Mouse (Mus musculus) embryonic facial prominence, embryonic 15.5 days (tissue): ENCODE data around the gene Scd4. TPM values are rescaled to one million over a fixed set of nuclear protein-coding genes. Genes with fewer than 3 reads are reported as not detected.
A peak's percentile ranks its signal among the peaks of the same experiment; 100 is the strongest.

Experiments
- ATAC-seq: fragments of 200-750 bp; cut with Nextera tagmentation; 2 replicates; pipeline ENCODE4 v1.8.0; 2017; ENCODE audit warnings: low read depth, moderate TSS enrichment; ENCODE audit not compliant: insufficient number of reproducible peaks, low FRiP score, low TSS enrichment
- H3K27ac ChIP-seq: fragments of 300-500 bp; sonication (generic); replicated peaks from 2 replicates; pipeline ENCODE4 v1.5.1; 2015; ENCODE audit warnings: mild to moderate bottlenecking, inconsistent platforms
- H3K27me3 ChIP-seq: fragments of 300-500 bp; sonication (generic); 2 replicates; pipeline ENCODE4 v1.6.1; 2015; ENCODE audit warnings: inconsistent platforms
- H3K36me3 ChIP-seq: fragments of 300-500 bp; sonication (generic); 2 replicates; pipeline ENCODE4 v1.6.1; 2015; ENCODE audit warnings: mild to moderate bottlenecking, inconsistent platforms
- H3K4me1 ChIP-seq: fragments of 300-500 bp; sonication (generic); 2 replicates; pipeline ENCODE4 v1.6.1; 2015; ENCODE audit warnings: inconsistent platforms
- H3K4me2 ChIP-seq: fragments of 300-500 bp; sonication (generic); replicated peaks from 2 replicates; pipeline ENCODE4 v1.6.1; 2015; ENCODE audit warnings: mild to moderate bottlenecking, inconsistent platforms
- H3K4me3 ChIP-seq: fragments of 300-500 bp; sonication (generic); replicated peaks from 2 replicates; pipeline ENCODE4 v1.5.1; 2015; ENCODE audit warnings: mild to moderate bottlenecking, inconsistent platforms
- H3K9ac ChIP-seq: fragments of 300-500 bp; sonication (generic); 2 replicates; pipeline ENCODE4 v1.6.1; 2015; ENCODE audit warnings: inconsistent platforms
- H3K9me3 ChIP-seq: fragments of 300-500 bp; sonication (generic); replicated peaks from 2 replicates; pipeline ENCODE4 v1.6.1; 2016; ENCODE audit warnings: inconsistent platforms
- WGBS: fragments of 180-500 bp; shearing (Covaris S2); methylation state at CpG from one replicate; pipeline ENCODE4 v1.1.7; 2015; 5-methylcytosine and 5-hydroxymethylcytosine counted together
- polyA plus RNA-seq: library from polyadenylated mRNA; unstranded; fragments of >200 nt; fragmentation: Nextera tagmentation; extraction: Ambion mirVana; gene quantifications from 2 replicates; pipeline ENCODE4 v1.2.1, GENCODE M21; 2015

The Scd4 gene
- polyA plus RNA-seq, 1 experiment from 2014 or later = 0.39 TPM

DNA sequence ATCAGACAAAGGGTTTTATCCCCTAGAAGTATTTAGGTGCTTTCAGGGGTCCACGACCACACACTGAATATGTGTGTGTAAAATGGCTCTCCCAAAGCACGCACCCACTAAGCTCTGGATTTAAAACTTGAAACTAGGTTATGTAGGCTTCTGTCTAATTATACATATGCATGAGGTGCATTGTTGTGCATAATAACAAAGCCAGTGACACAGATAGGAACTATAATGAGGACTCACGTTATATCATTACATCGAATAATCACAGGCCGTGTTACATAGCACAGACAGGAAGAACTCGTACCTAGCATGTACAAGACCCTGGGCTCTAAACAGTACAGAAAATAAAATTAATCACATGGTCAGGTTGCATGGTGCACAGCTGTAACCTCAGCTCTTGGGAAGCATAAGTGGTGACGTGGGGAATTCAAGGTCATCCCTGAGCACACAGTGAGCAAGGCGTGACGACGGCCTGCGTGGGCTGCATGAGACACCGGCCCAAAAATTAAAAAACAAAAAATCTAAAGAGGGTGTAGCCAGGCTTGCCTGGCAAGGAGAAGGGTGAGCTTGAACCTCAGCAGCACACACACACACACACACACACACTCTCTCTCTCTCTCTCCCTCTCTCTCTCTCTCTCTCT is 49.9 kb downstream of the Scd4 start:
- no peak for ATAC-seq
- Histone ChIP-seq H3K9ac (no peak overlapping the region), H3K36me3 (no peaks in the 10 kb centered on the region), H3K4me3 (no peak overlapping the region), H3K4me2 (no peak overlapping the region), H3K27ac (no peak overlapping the region), H3K27me3 (no peaks in the 10 kb centered on the region), H3K9me3 (no peaks in the 10 kb centered on the region), H3K4me1 (peaks cover 7% of the 10 kb centered on the region)
- WGBS = 79% methylated on average over 12 of the region's 12 CpGs

DNA sequence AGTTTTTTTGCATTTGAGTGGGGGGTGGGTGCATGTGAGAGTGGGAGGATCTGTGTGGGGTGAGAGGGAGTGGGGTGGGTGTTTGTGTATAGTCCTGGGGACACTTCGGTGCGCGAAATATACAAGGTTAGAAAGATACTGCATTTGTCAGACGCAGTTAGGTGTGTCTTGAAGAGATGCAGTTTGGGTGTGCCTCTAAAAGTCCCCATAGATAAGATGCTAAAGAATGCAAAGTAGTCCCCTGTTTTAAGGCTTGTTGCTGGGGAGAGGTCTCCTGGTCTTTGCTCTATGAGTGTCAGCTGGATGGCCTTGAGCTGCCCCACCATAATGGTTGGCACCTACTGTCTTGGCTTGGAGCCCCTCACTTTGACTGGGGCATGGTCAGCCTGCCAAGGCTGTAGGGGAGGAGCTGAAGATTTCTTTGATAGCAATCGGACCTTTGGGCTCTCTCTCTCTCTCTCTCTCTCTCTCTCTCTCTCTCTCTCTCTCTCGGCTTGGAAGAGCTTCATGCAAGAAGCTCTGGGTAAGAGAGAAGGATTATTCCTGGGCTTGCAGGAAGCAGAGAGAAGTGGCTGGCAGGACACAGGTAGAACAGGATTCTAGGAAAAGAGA is 53.1 kb downstream of the Scd4 start:
- H3K4me2 ChIP-seq = no peak overlapping the region
- H3K4me1 ChIP-seq = peaks cover 22% of the 10 kb centered on the region
- H3K9me3 ChIP-seq = no peaks in the 10 kb centered on the region
- no peak overlapping the region for H3K4me3 ChIP-seq
- H3K27ac ChIP-seq = no peak overlapping the region
- H3K27me3 ChIP-seq = no peaks in the 10 kb centered on the region
- H3K36me3 ChIP-seq = no peaks in the 10 kb centered on the region
- no peak overlapping the region for H3K9ac ChIP-seq
- ATAC-seq = no peak
- WGBS = 85% methylated on average over 6 of the region's 6 CpGs

DNA sequence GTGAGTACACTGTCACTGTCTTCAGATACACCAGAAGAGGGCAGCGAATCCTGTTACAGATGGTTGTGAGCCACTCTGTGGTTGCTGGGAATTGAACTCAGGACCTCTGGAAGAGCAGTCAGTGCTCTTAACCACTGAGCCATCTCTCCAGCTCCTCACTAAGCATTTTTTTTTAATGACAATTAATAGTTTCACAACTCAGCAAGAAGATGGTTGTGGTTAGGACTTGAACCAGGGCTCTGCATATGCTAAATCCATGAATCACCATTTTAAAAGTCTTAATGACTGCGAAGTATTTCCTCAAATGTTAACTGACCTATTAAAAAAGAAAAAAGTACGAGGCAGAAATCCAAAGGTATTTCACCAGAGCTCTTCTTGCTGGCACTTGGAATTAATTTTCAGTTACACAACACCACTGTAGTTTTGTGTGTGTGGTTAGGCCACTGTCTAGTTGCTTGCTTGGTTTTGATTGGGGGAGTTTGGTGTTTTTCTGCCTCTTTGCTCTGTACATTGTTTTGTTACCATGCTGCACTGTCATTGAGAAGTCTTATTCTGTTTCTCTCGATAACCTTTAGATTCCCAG is 54.3 kb downstream of the Scd4 start:
- ATAC-seq = no peak
- H3K27ac ChIP-seq = peak overlapping the region; percentile 91; the same call in 1 of the 2 replicates
- H3K27me3 ChIP-seq = no peaks in the 10 kb centered on the region
- H3K9me3 ChIP-seq = no peaks in the 10 kb centered on the region
- peaks cover 22% of the 10 kb centered on the region for H3K4me1 ChIP-seq
- no peaks in the 10 kb centered on the region for H3K36me3 ChIP-seq
- no peak overlapping the region for H3K4me3 ChIP-seq
- 81% methylated on average over 4 of the region's 4 CpGs for WGBS
- H3K4me2 ChIP-seq = no peak overlapping the region
- H3K9ac ChIP-seq = no peak overlapping the region

DNA sequence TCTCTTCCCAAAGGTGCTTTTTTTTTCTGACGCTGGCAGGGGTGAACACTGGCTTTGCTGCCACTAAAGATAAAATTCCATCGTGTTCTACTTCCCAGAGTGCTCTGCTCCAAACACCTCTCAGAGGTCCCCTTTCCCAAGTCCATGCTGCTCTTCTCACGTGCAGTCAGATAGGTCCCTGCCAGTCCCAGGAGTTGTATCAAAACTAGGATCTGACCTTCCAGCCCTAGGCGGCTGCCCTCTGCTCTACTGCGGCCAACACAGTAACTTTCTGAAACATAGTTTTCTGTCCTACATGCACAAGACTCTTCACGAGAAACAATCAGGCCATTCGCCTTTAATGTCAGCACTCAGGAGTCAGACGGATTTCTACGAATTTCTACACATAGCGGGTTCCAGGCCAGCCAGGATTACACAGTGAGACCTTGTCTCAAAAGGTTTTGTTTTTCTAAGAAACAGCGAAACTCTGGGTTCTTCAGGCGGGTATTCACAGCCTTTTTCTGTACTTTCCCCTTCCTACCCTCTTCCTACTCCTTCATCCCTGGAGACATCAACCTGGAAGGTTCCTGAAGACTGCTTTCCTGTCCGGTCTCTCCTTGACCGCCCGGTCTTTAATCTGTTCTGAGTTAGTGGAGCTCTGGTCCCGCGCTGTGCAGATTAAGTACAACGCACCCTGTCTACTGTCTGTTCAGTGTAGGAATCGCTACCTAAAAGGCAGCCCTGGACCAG is 55.0 kb downstream of the Scd4 start:
- no peak; the same call in 1 of the 2 replicates for ATAC-seq
- Histone ChIP-seq H3K9me3 (no peaks in the 10 kb centered on the region), H3K4me2 (peak overlapping the region; percentile 78), H3K4me1 (peaks cover 22% of the 10 kb centered on the region), H3K36me3 (no peaks in the 10 kb centered on the region), H3K27ac (peak overlapping the region; percentile 91), H3K27me3 (no peaks in the 10 kb centered on the region), H3K4me3 (peak overlapping the region; percentile 63), H3K9ac (peak overlapping the region; percentile 54)
- 18% methylated on average over 19 of the region's 19 CpGs for WGBS

DNA sequence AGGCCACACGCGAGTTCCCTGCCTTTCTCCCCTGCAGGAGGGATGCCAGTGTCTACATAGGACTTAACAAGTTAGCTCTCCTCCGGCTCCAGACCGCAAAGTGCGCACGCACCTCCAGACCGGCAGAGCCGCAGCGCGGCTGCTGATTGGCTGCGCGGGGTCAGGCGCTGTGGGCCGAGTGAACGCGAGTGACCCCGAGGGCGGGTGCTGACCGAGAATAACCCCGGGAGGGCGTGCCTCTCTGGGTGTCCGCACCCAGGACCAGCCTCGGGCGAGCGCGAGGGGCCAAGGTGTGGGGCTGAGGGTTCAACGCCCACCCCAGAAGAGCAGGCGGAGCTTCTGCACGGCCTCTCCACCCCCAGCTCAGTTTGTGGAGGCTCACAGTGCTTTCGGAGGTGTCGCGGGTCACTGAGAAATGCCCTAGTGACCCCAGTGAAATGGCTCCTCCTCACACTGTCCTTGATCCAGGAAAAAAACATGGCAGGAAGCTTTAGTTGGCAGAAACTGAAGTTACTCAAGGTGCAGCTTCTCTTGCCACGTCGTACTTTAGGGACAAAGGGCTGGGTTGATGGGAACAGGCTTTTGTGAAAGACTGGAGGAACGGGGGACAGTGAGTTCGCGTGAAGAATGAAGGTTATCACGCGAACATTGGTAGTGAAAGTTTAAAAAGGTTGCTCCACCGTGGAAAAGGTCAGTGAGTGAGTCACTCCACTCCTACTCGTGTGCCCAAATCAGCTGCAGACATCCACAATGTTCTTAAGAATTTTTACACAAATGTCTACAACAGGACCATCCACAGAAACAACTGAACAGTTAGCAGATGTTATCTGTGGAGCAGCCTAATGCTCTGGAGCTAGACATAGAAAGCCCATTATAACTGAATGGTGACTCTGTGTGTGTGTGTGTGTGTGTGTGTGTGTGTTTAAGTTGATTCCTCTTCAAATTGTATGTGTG is 55.9 kb downstream of the Scd4 start:
- no peaks in the 10 kb centered on the region for H3K36me3 ChIP-seq
- peak overlapping the region; percentile 54 for H3K9ac ChIP-seq
- ATAC-seq = peak; percentile 94
- no peaks in the 10 kb centered on the region for H3K27me3 ChIP-seq
- WGBS = 2% methylated on average over 41 of the region's 41 CpGs
- H3K4me1 ChIP-seq = peaks cover 22% of the 10 kb centered on the region
- peak overlapping the region; percentile 78 for H3K4me2 ChIP-seq
- no peaks in the 10 kb centered on the region for H3K9me3 ChIP-seq
- peak overlapping the region; percentile 63 for H3K4me3 ChIP-seq
- H3K27ac ChIP-seq = peak overlapping the region; percentile 91

DNA sequence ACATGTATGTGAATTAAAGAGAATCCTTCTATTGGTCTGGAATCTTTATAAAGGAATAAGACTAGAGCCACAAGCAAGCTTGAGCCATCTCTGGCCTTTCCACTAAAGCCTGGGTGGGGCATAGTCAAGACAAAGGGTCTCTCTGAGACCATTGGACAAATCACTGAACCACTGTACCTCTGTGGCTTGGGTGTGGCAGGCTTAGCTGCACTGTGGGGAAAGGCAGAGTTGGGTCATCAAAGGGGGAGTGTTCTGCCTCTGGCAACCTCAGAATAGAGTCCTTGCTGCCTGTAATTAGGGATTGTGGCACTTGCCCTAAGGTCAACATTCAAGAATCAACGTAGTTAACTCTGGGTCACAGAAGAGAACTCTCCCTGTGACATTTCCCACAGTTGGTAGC is 56.6 kb downstream of the Scd4 start:
- Histone ChIP-seq H3K4me1 (peaks cover 22% of the 10 kb centered on the region), H3K27ac (peak overlapping the region; percentile 91), H3K9ac (no peak overlapping the region), H3K36me3 (no peaks in the 10 kb centered on the region), H3K27me3 (no peaks in the 10 kb centered on the region), H3K4me2 (no peak overlapping the region), H3K9me3 (no peaks in the 10 kb centered on the region), H3K4me3 (no peak overlapping the region)
- 18% methylated on average over 1 of the region's 1 CpGs for WGBS
- no peak for ATAC-seq

DNA sequence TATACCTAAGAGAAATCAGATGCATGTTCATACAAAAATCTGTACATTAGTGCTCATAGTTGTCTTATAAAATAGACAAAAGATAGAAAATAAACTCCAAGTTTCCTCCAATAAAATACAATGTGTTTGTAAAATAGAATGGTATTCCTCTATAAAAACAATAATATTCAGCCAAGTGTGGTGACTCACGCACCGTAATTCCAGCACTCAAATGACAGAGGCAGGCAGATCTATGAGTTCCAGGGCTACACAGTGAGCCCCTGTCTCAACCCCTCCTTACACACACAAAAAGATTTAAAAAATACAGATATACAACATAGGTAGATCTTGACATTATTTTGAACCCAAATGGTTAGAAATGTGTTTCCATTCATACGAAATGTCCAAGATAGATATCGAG is 59.0 kb downstream of the Scd4 start:
- Histone ChIP-seq H3K9ac (no peak overlapping the region), H3K4me2 (no peak overlapping the region), H3K27ac (no peak overlapping the region), H3K36me3 (no peaks in the 10 kb centered on the region), H3K4me3 (no peak overlapping the region), H3K9me3 (no peaks in the 10 kb centered on the region), H3K4me1 (peaks cover 22% of the 10 kb centered on the region), H3K27me3 (no peaks in the 10 kb centered on the region)
- 94% methylated on average over 4 of the region's 4 CpGs for WGBS
- no peak for ATAC-seq

DNA sequence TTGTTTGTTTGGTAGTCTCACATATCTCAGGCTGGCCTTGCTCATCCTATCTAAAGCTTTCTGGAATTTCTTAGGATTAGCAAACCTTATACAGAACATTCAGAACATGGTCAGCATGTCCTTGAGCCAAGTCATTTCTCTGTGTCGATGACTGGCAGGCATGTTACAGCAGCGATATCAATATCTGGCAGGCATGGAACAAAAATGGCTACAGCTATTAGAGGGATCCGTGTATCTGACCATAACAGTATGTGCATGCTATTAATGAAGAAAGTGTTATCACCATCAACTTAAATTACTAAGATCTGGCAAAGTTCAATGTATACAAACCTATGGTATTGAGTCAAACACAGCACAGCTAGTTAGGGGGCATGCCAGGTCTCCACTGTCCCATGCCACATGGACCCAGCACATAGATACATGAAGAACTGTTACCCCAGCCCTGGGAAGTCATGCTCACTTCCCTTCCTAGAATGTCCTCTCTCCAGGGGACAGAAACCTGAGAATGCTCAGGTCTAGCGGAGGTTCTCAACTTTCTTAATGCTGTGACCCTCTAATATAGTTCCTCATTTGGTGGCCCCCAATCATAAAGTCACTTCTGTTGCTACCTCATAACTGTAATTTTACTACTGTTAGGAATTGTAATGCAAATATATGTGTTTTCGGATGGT is 59.6 kb downstream of the Scd4 start:
- Histone ChIP-seq H3K9ac (no peak overlapping the region), H3K27ac (no peak overlapping the region), H3K4me1 (peaks cover 20% of the 10 kb centered on the region), H3K36me3 (no peaks in the 10 kb centered on the region), H3K27me3 (no peaks in the 10 kb centered on the region), H3K4me3 (no peak overlapping the region), H3K9me3 (no peaks in the 10 kb centered on the region), H3K4me2 (no peak overlapping the region)
- WGBS = 78% methylated on average over 5 of the region's 5 CpGs
- ATAC-seq = no peak

DNA sequence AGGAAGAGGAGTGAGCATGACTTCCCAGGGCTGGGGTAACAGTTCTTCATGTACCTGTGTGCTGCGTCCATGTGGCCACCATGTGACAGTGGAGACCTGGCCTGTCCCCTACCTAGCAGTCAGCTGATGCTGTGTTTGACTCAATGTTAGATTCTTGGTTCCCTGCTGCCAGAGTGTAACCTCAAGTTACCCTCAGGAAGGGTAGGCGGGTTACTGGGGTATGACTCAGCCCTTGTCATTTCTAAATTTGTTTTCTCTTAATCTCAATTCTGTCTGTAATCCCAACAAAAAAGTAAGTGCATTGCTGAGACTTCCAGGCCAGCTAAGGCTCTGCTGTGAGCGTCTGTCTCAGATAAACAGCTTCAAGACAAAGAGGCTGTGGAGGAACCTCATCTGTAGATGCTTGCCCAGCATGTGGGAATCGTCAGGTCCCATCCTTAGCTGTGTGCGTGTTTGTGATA is 61.1 kb downstream of the Scd4 start:
- no peaks in the 10 kb centered on the region for H3K9me3 ChIP-seq
- H3K4me1 ChIP-seq = peaks cover 9% of the 10 kb centered on the region; the same call in 1 of the 2 replicates
- ATAC-seq = no peak
- H3K4me3 ChIP-seq = no peak overlapping the region
- no peaks in the 10 kb centered on the region for H3K27me3 ChIP-seq
- no peak overlapping the region for H3K9ac ChIP-seq
- H3K27ac ChIP-seq = no peak overlapping the region
- H3K36me3 ChIP-seq = no peaks in the 10 kb centered on the region
- H3K4me2 ChIP-seq = no peak overlapping the region
- WGBS = 63% methylated on average over 5 of the region's 5 CpGs

DNA sequence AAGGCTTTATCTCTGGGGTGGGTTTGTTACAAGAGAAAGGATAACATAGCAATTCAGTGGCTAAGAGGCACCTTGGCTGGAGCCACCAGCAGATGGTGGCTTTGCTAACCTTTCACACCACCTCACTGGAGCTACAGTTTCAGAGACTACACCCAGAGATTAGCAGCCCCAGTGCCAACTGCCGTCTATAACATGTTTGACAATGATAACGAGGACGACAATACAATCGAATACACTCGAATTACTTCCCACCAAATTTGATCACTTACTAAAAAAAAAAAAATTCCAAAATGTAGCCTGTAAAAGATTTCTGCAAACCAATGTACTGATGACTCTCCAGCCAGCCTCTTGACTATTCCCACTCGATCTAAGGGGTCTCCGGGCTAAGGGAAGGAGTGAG is 62.1 kb downstream of the Scd4 start:
- Histone ChIP-seq H3K36me3 (peaks cover 7% of the 10 kb centered on the region; the same call in 1 of the 2 replicates), H3K4me3 (no peak overlapping the region), H3K27ac (no peak overlapping the region), H3K9ac (no peak overlapping the region), H3K4me2 (no peak overlapping the region), H3K4me1 (no peaks in the 10 kb centered on the region), H3K9me3 (no peaks in the 10 kb centered on the region), H3K27me3 (no peaks in the 10 kb centered on the region)
- WGBS = 81% methylated on average over 7 of the region's 7 CpGs
- no peak for ATAC-seq
